Mouse (Mus musculus): Measurements from ENCODE around the gene Ubald2.

DNA sequence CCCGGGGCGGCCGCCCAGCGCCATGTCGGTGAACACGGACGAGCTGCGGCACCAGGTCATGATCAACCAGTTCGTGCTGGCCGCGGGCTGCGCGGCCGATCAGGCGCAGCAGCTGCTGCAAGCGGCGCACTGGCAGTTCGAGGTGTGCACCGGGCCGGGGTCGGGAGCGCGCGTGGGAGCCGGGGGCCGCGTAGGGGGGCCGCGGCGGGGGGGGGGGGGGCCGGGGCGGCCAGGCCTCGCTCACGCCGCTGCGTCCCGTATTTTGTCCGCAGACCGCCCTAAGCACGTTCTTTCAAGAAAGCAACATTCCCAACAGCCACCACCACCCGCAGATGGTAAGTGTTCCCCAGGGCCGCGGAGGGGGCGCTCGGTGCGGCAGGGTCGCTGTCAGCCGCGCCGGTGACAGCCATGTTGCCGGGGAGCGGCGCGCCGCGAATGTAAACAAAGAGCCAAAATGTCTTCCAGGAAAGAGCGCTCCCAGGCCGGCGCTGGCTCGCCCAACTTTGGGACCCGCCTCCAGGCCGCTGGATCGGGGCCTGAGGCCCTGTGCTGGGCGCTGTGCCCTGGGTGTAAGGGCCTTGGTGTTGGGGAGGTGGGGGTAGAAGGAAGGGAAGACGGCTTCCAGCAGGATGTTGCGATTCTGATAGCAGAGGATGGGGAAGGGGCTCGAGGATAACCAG, 533 bp downstream of the Ubald2 start:
- TF ChIP-seq GATA1 (IDR thresholded peaks at IDR 0.05; ENCODE audit: low read length) (no peak), TAL1 (IDR thresholded peaks at IDR 0.05; ENCODE audit: low read length) (no peak)

All from erythroblast, embryonic 14.5 days (primary cell).